ENCODE assay signal across 32 mouse cellular contexts in the genomic region with DNA sequence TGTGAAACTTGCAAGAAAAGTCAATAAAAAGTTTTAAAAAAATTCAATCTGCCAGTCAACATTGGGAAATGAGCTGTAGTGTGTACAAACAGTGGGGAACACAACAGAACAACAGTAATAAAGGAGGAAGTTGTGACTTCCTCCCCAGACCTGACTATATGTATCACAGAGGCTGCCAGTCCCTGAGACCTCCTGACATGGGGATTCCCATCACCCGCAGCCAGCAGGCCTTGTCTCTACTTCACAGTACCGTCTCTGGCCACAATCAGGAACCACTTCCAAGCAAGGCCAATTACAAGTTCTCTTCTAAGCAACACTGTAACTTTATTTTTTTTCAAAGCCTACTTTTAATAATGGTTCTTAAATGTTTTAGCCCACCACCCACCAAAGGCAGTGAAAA.
A peak's percentile ranks its signal among the peaks of the same experiment; 100 is the strongest.
DNase-seq lines count a peak whose midpoint lies in the region; ATAC-seq and TF ChIP-seq lines count a peak whose summit lies in the region.
"Had no signal": no experiment of that assay in that cellular context is flagged by ENCODE, and none has a peak within 500 bp of the region (broad histone marks: within the 10 kb centered on the region; RNA-seq: fewer than 3 reads in every experiment).

No protein-coding gene starts in this region.

- WGBS in midbrain, embryonic 11.5 days = 89% methylated on average over 2 of the region's 2 CpGs
- 90% methylated on average over 2 of the region's 2 CpGs for WGBS in midbrain, embryonic 10.5 days

- H3K27ac ChIP-seq in midbrain, embryonic 11.5 days (ENCODE audit: low read depth, low read length) = no peak overlapping the region
- no peak overlapping the region for H3K27ac ChIP-seq in midbrain, embryonic 10.5 days (replicated peaks)
- no peak overlapping the region for H3K27ac ChIP-seq in MEL (ENCODE audit: control insufficient read depth, low read depth, low read length)
- H3K27ac ChIP-seq: forebrain, embryonic 10.5 days; hindbrain, embryonic 12.5 days; intestine, embryonic 15.5 days; layer of hippocampus, adult 2 months; limb, embryonic 13.5 days; liver, embryonic 14.5 days; lung, embryonic 15.5 days; macrophage had no signal

- no peaks in the 10 kb centered on the region for H3K4me1 ChIP-seq in midbrain, embryonic 11.5 days (ENCODE audit: control insufficient read depth, insufficient read depth, low read length)
- H3K4me1 ChIP-seq in midbrain, embryonic 10.5 days = no peaks in the 10 kb centered on the region
- no peaks in the 10 kb centered on the region for H3K4me1 ChIP-seq in MEL (ENCODE audit: control insufficient read depth in 1 of 2, insufficient read depth in 2 of 2, low read length in 2 of 2)
- H3K4me1 ChIP-seq: forebrain, embryonic 10.5 days; heart, embryonic 12.5 days; hindbrain, embryonic 12.5 days; intestine, embryonic 15.5 days; lung, embryonic 15.5 days had no signal

- H3K9me3 ChIP-seq in midbrain, embryonic 11.5 days (ENCODE audit: control insufficient read depth, low read length) = no peaks in the 10 kb centered on the region
- no peaks in the 10 kb centered on the region for H3K9me3 ChIP-seq in midbrain, embryonic 10.5 days (replicated peaks)
- H3K9me3 ChIP-seq in MEL (replicated peaks; ENCODE audit: insufficient read depth, low read length) = no peaks in the 10 kb centered on the region
- H3K9me3 ChIP-seq: forebrain, embryonic 10.5 days; heart, embryonic 12.5 days; hindbrain, embryonic 12.5 days; intestine, embryonic 15.5 days; limb, embryonic 13.5 days; lung, embryonic 15.5 days had no signal

- no peak overlapping the region for H3K9ac ChIP-seq in midbrain, embryonic 11.5 days (ENCODE audit: low read length)
- H3K9ac ChIP-seq in MEL (ENCODE audit: control insufficient read depth, low read depth, low read length, poor library complexity, severe bottlenecking) = no peak overlapping the region
- H3K9ac ChIP-seq: heart, embryonic 12.5 days; hindbrain, embryonic 12.5 days; intestine, embryonic 15.5 days; limb, embryonic 13.5 days; liver, embryonic 14.5 days; lung, embryonic 15.5 days had no signal

- ATAC-seq in midbrain, embryonic 11.5 days (ENCODE audit: low FRiP score) = no peak
- ATAC-seq in neutrophil, adult 5-6 weeks (ENCODE audit: extremely low read depth, insufficient number of reproducible peaks, low FRiP score, poor library complexity, severe bottlenecking) = peak; percentile 33; the same call in 1 of the 2 replicates
- ATAC-seq: forebrain, embryonic 16.5 days; intestine, embryonic 15.5 days; Patski had no signal

- TF ChIP-seq RAD21 in MEL (IDR thresholded peaks at IDR 0.05; ENCODE audit: low read depth, low read length) = no peak

- no peak for TF ChIP-seq POLR2A in MEL (IDR thresholded peaks at IDR 0.05; ENCODE audit: control insufficient read depth in 1 of 2, insufficient read depth in 1 of 2, low read depth in 1 of 2, low read length in 2 of 2, poor library complexity in 1 of 2)

- no peaks in the 10 kb centered on the region for H3K27me3 ChIP-seq in midbrain, embryonic 11.5 days (ENCODE audit: control insufficient read depth, insufficient read depth, low read length)
- no peaks in the 10 kb centered on the region for H3K27me3 ChIP-seq in midbrain, embryonic 10.5 days (ENCODE audit: low read depth, poor library complexity, severe bottlenecking)
- no peaks in the 10 kb centered on the region for H3K27me3 ChIP-seq in MEL (ENCODE audit: control insufficient read depth in 1 of 2, insufficient read depth in 2 of 2, low read length in 2 of 2)
- H3K27me3 ChIP-seq: heart, embryonic 12.5 days; hindbrain, embryonic 12.5 days; intestine, embryonic 15.5 days; limb, embryonic 13.5 days; lung, embryonic 15.5 days; Patski had no signal

- H3K36me3 ChIP-seq in midbrain, embryonic 11.5 days (ENCODE audit: control insufficient read depth, insufficient read depth, low read length) = no peaks in the 10 kb centered on the region
- H3K36me3 ChIP-seq in midbrain, embryonic 10.5 days = no peaks in the 10 kb centered on the region
- no peaks in the 10 kb centered on the region for H3K36me3 ChIP-seq in MEL (ENCODE audit: control insufficient read depth in 1 of 2, insufficient read depth in 2 of 2, low read length in 2 of 2)
- H3K36me3 ChIP-seq: forebrain, embryonic 10.5 days; heart, embryonic 12.5 days; hindbrain, embryonic 12.5 days; intestine, embryonic 15.5 days; limb, embryonic 13.5 days; lung, embryonic 15.5 days had no signal

- no peak for TF ChIP-seq CTCF in MEL (IDR thresholded peaks at IDR 0.05 in 2 of 3, conservative IDR thresholded peaks at IDR 0.05 in 1 of 3; ENCODE audit: control insufficient read depth in 1 of 3, insufficient read depth in 1 of 3, low read depth in 2 of 3, low read length in 3 of 3, poor library complexity in 1 of 3, severe bottlenecking in 1 of 3)

- no peaks in the 10 kb centered on the region for H3K79me2 ChIP-seq in MEL (ENCODE audit: control insufficient read depth, insufficient read depth, low read length, poor library complexity)

- H3K4me3 ChIP-seq in midbrain, embryonic 11.5 days (ENCODE audit: low read depth, low read length) = no peak overlapping the region
- no peak overlapping the region for H3K4me3 ChIP-seq in midbrain, embryonic 10.5 days
- H3K4me3 ChIP-seq in MEL (ENCODE audit: control insufficient read depth in 1 of 2, insufficient read depth in 1 of 2, low read depth in 2 of 2, low read length in 2 of 2) = no peak overlapping the region
- H3K4me3 ChIP-seq: forebrain, embryonic 10.5 days; heart, embryonic 12.5 days; hindbrain, embryonic 12.5 days; intestine, embryonic 15.5 days; layer of hippocampus, adult 2 months; limb, embryonic 13.5 days; lung, embryonic 15.5 days had no signal

- no peak for TF ChIP-seq EP300 in MEL (IDR thresholded peaks at IDR 0.05; ENCODE audit: low read depth in 1 of 2, low read length in 2 of 2)

- H3K4me2 ChIP-seq in midbrain, embryonic 11.5 days = no peak overlapping the region
- H3K4me2 ChIP-seq: heart, embryonic 12.5 days; hindbrain, embryonic 12.5 days; intestine, embryonic 15.5 days; limb, embryonic 13.5 days; lung, embryonic 15.5 days had no signal

- DNase-seq in midbrain, embryonic 11.5 days (ENCODE audit: low spot score, missing footprints) = peak; percentile 62
- no peak for DNase-seq in midbrain, embryonic 10.5 days (ENCODE audit: low spot score)
- DNase-seq in MEL (ENCODE audit: low read depth, low spot score) = peak; percentile 49
- DNase-seq in induced T-regulatory cell, adult 2 months (ENCODE audit: low read depth) = peak; percentile 28
- no peak for DNase-seq in left cerebral cortex, adult 9 months (ENCODE audit: low spot score in 2 of 2)
- no peak for DNase-seq in urinary bladder, postnatal 14 days (ENCODE audit: low spot score)
- DNase-seq in right cerebral cortex, adult 18-20 months = no peak
- DNase-seq: adrenal gland, adult 8-10 months; B cell, adult 2 months; cerebellum, adult 11-12 months; cerebellum, postnatal 10 days; gastrocnemius, postnatal 10 days; heart, adult 18-20 months; heart, postnatal 10 days; kidney, postnatal 25 days; layer of hippocampus, postnatal 36 days; midbrain, embryonic 14.5 days; right cerebral cortex, postnatal 14 days; thymus, adult 18-20 months; thymus, postnatal 36 days had no signal

TF ChIP-seq in MEL, 35 proteins besides CTCF, POLR2A, EP300 and RAD21:
- TF ChIP-seq SMC3 (IDR thresholded peaks at IDR 0.05; ENCODE audit: low read depth, low read length) = no peak
- TF ChIP-seq MXI1 (IDR thresholded peaks at IDR 0.05; ENCODE audit: low read depth, low read length) = no peak
- TF ChIP-seq KAT2A (conservative IDR thresholded peaks at IDR 0.05; ENCODE audit: low read depth, low read length) = no peak
- TF ChIP-seq ZMIZ1 (IDR thresholded peaks at IDR 0.05; ENCODE audit: low read depth, low read length) = no peak
- no peak for TF ChIP-seq SIN3A (IDR thresholded peaks at IDR 0.05; ENCODE audit: low read length)
- no peak for TF ChIP-seq TBP (IDR thresholded peaks at IDR 0.05; ENCODE audit: low read depth, low read length)
- TF ChIP-seq CHD1 (IDR thresholded peaks at IDR 0.05; ENCODE audit: low read depth, low read length) = no peak
- no peak for TF ChIP-seq UBTF (IDR thresholded peaks at IDR 0.05; ENCODE audit: borderline replicate concordance, insufficient read depth, low read depth, low read length)
- TF ChIP-seq GATA1 (IDR thresholded peaks at IDR 0.05; ENCODE audit: low read depth, low read length) = no peak
- no peak for TF ChIP-seq TAL1 (IDR thresholded peaks at IDR 0.05; ENCODE audit: low read length)
- no peak for TF ChIP-seq E2F4 (IDR thresholded peaks at IDR 0.05; ENCODE audit: borderline replicate concordance, low read depth, low read length)
- no peak for TF ChIP-seq HCFC1 (IDR thresholded peaks at IDR 0.05; ENCODE audit: low read depth, low read length)

Comparison
In these comparisons a context has a peak if more than half of its experiments do, and no peak if none do; other contexts are left out.
1. DNase-seq: peak in midbrain, embryonic 11.5 days (single experiment), MEL (single experiment) and induced T-regulatory cell, adult 2 months (single experiment); none in midbrain, embryonic 10.5 days (single experiment), left cerebral cortex, adult 9 months (0 of 2), urinary bladder, postnatal 14 days (single experiment) and right cerebral cortex, adult 18-20 months (single experiment).